Mouse (Mus musculus) stomach, postnatal 0 days (tissue): ENCODE results near the gene Iqce. TPM values are rescaled to one million over a fixed set of nuclear protein-coding genes. Genes with fewer than 3 reads are reported as not detected.

Experiments
- ATAC-seq: fragments of 200-750 bp; cut with Nextera tagmentation; 2 replicates; pipeline ENCODE4 v1.8.0; 2017; ENCODE audit not compliant: low FRiP score, low TSS enrichment
- DNase-seq: peaks from one replicate; pipeline ENCODE4 v3.0.0-alpha.2; 2016; ENCODE audit warnings: low spot score
- H3K27ac ChIP-seq: fragments of 300-500 bp; sonication (generic); replicated peaks from 2 replicates; pipeline ENCODE4 v1.5.1; 2014; ENCODE audit warnings: mild to moderate bottlenecking, control low read depth
- H3K27me3 ChIP-seq: fragments of 300-500 bp; sonication (generic); 2 replicates; pipeline ENCODE4 v1.6.1; 2014; ENCODE audit warnings: low read length; ENCODE audit not compliant: control insufficient read depth, insufficient read depth
- H3K36me3 ChIP-seq: fragments of 300-500 bp; sonication (generic); 2 replicates; pipeline ENCODE4 v1.6.1; 2014; ENCODE audit warnings: low read length, mixed read lengths; ENCODE audit not compliant: control insufficient read depth, insufficient read depth
- H3K4me1 ChIP-seq: fragments of 300-500 bp; sonication (generic); replicated peaks from 2 replicates; pipeline ENCODE4 v1.6.1; 2014; ENCODE audit warnings: antibody characterized with exemption; ENCODE audit not compliant: control insufficient read depth, insufficient read depth
- H3K4me2 ChIP-seq: fragments of 300-500 bp; sonication (generic); replicated peaks from 2 replicates; pipeline ENCODE4 v1.6.1; 2014; ENCODE audit warnings: low read depth, mild to moderate bottlenecking, control low read depth, moderate library complexity
- H3K4me3 ChIP-seq: fragments of 300-500 bp; sonication (generic); 2 replicates; pipeline ENCODE4 v1.5.1; 2014; ENCODE audit warnings: low read depth, low read length, control low read depth
- H3K9ac ChIP-seq: fragments of 300-500 bp; sonication (generic); 2 replicates; pipeline ENCODE4 v1.6.1; 2014; ENCODE audit warnings: mild to moderate bottlenecking, low read length, control low read depth, mixed read lengths
- H3K9me3 ChIP-seq: fragments of 300-500 bp; sonication (generic); 2 replicates; pipeline ENCODE4 v1.6.1; 2016; ENCODE audit warnings: low read length; ENCODE audit not compliant: control insufficient read depth
- CTCF ChIP-seq: IDR thresholded peaks from 2 replicates; pipeline ENCODE4 v1.5.1; 2016; ENCODE audit warnings: antibody characterized with exemption, low read depth, mild to moderate bottlenecking, moderate library complexity
- EP300 ChIP-seq: optimal IDR thresholded peaks from 2 replicates; pipeline ENCODE3; 2016; ENCODE audit warnings: antibody characterized with exemption
- WGBS: fragments of 180-500 bp; shearing (Covaris S2); extraction: QIAGEN DNeasy Blood & Tissue Kit; methylation state at CpG from one replicate; pipeline ENCODE4 v1.1.7; 2014; 5-methylcytosine and 5-hydroxymethylcytosine counted together
- polyA plus RNA-seq: library from polyadenylated mRNA; unstranded; fragments of >200 nt; fragmentation: Nextera tagmentation; extraction: Ambion mirVana; gene quantifications from 2 replicates; pipeline ENCODE4 v1.2.1, GENCODE M21; 2015

The Iqce gene
- polyA plus RNA-seq, 1 experiment from 2014 or later = 6.0 TPM

GRCm38 (mm10) chr5:140639312-140639711 is 62.9 kb downstream of the Iqce start:
- TF ChIP-seq EP300 (no peak), CTCF (no peak)
- Histone ChIP-seq H3K4me2 (no peak overlapping the region), H3K27me3 (no peaks in the 10 kb centered on the region), H3K27ac (no peak overlapping the region), H3K9ac (no peak overlapping the region), H3K36me3 (peaks cover 13% of the 10 kb centered on the region), H3K9me3 (no peaks in the 10 kb centered on the region), H3K4me3 (no peak overlapping the region), H3K4me1 (0 out of 2 replicates have a peak, but pooled peaks cover 6% of the 10 kb centered on the region)
- DNase-seq (no peak), ATAC-seq (no peak)
- 89% methylated on average over 4 of the region's 4 CpGs for WGBS

- no peak overlapping the region for H3K4me3 ChIP-seq
Measured at GRCm38 (mm10) chr5:140638484-140638883, 63.7 kb downstream of the Iqce start.

GRCm38 (mm10) chr5:140637989-140638388 is 64.2 kb downstream of the Iqce start:
- Histone ChIP-seq H3K27me3 (no peaks in the 10 kb centered on the region), H3K9ac (no peak overlapping the region), H3K4me1 (0 out of 2 replicates have a peak, but pooled peaks cover 6% of the 10 kb centered on the region), H3K4me2 (no peak overlapping the region), H3K27ac (no peak overlapping the region), H3K4me3 (no peak overlapping the region), H3K36me3 (peaks cover 16% of the 10 kb centered on the region), H3K9me3 (no peaks in the 10 kb centered on the region)
- no peak for DNase-seq
- no peak for TF ChIP-seq EP300
- TF ChIP-seq CTCF = no peak
- 87% methylated on average over 3 of the region's 3 CpGs for WGBS
- ATAC-seq = no peak

More at GRCm38 (mm10) chr5:140638484-140638883, 63.7 kb downstream of the Iqce start:
- Histone ChIP-seq H3K4me1 (0 out of 2 replicates have a peak, but pooled peaks cover 6% of the 10 kb centered on the region), H3K27ac (no peak overlapping the region), H3K4me2 (no peak overlapping the region), H3K36me3 (peaks cover 16% of the 10 kb centered on the region), H3K9ac (no peak overlapping the region), H3K9me3 (no peaks in the 10 kb centered on the region), H3K27me3 (no peaks in the 10 kb centered on the region)
- no peak for TF ChIP-seq CTCF
- TF ChIP-seq EP300 = no peak
- 85% methylated on average over 6 of the region's 6 CpGs for WGBS
- no peak for DNase-seq
- ATAC-seq = no peak

GRCm38 (mm10) chr5:140637058-140637410 is 65.1 kb downstream of the Iqce start:
- H3K4me1 ChIP-seq = 0 out of 2 replicates have a peak, but pooled peaks cover 6% of the 10 kb centered on the region
- H3K36me3 ChIP-seq = peaks cover 19% of the 10 kb centered on the region
- 93% methylated on average over 6 of the region's 6 CpGs for WGBS
- H3K9ac ChIP-seq = no peak overlapping the region
- no peak overlapping the region for H3K4me3 ChIP-seq
- DNase-seq (no peak), ATAC-seq (no peak)
- H3K4me2 ChIP-seq = no peak overlapping the region
- TF ChIP-seq EP300 (no peak), CTCF (no peak)
- H3K27ac ChIP-seq = 0 out of 2 replicates have a peak overlapping the region, but pooled peaks have one; percentile 30
- no peaks in the 10 kb centered on the region for H3K27me3 ChIP-seq
- no peaks in the 10 kb centered on the region for H3K9me3 ChIP-seq

- 0 out of 2 replicates have a peak, but pooled peaks cover 6% of the 10 kb centered on the region for H3K4me1 ChIP-seq
- no peak overlapping the region for H3K9ac ChIP-seq
- no peak overlapping the region for H3K27ac ChIP-seq
- WGBS = 87% methylated on average over 7 of the region's 7 CpGs
- H3K9me3 ChIP-seq = no peaks in the 10 kb centered on the region
- no peak overlapping the region for H3K4me3 ChIP-seq
- DNase-seq (no peak), ATAC-seq (no peak)
- TF ChIP-seq CTCF (peak; percentile 36), EP300 (no peak)
- H3K27me3 ChIP-seq = no peaks in the 10 kb centered on the region
- no peak overlapping the region for H3K4me2 ChIP-seq
- H3K36me3 ChIP-seq = peaks cover 19% of the 10 kb centered on the region
Measured at GRCm38 (mm10) chr5:140636316-140637057, 65.7 kb downstream of the Iqce start.
